Mouse (Mus musculus) thymus, adult 2 months (tissue): ENCODE results near the gene Gm20388.

ENCODE experiments used
- CTCF ChIP-seq: fragments of 200-500 bp; IDR thresholded peaks from 2 replicates; pipeline ENCODE4 v1.5.1; 2012; ENCODE audit warnings: mild to moderate bottlenecking, control low read depth, low read length, moderate library complexity, borderline replicate concordance; ENCODE audit not compliant: control insufficient read depth, poor library complexity, insufficient read depth; ENCODE audit errors: extremely low read depth
- POLR2A ChIP-seq: fragments of 200-500 bp; IDR thresholded peaks from 2 replicates; pipeline ENCODE4 v1.6.1; 2012; ENCODE audit warnings: mild to moderate bottlenecking, low read length, control low read depth, moderate library complexity; ENCODE audit not compliant: control insufficient read depth, poor library complexity, insufficient read depth; ENCODE audit errors: extremely low read depth

GRCm38 (mm10) chr8:122229819-122230711 lies 2319.4 kb downstream of the Gm20388 start:
- no peak for TF ChIP-seq POLR2A
- TF ChIP-seq CTCF: no peak
